Mouse (Mus musculus) MEL-GATA-1-ER (cell line): Measurements from ENCODE around the gene Rasal1.

Experiments
- DNase-seq: peaks from one replicate; pipeline ENCODE4 v3.0.0-alpha.2; 2012; ENCODE audit warnings: low read depth; ENCODE audit errors: extremely low read depth

Rasal1 gene

GRCm38 (mm10) chr5:120653873-120654272, 5.3 kb downstream of the Rasal1 start:
- no peak for DNase-seq

GRCm38 (mm10) chr5:120656281-120656751, 7.7 kb downstream of the Rasal1 start:
- no peak for DNase-seq

GRCm38 (mm10) chr5:120660816-120661215, 12.2 kb downstream of the Rasal1 start:
- DNase-seq: no peak

- DNase-seq: no peak
Measured at GRCm38 (mm10) chr5:120664888-120665287, 16.3 kb downstream of the Rasal1 start.

GRCm38 (mm10) chr5:120668761-120669160, 20.1 kb downstream of the Rasal1 start:
- DNase-seq: no peak

GRCm38 (mm10) chr5:120670132-120670531, 21.5 kb downstream of the Rasal1 start:
- no peak for DNase-seq

- DNase-seq: no peak
Measured at GRCm38 (mm10) chr5:120671865-120672264, 23.3 kb downstream of the Rasal1 start.

- peak; percentile 43 for DNase-seq
Measured at GRCm38 (mm10) chr5:120673626-120674025, 25.0 kb downstream of the Rasal1 start.

GRCm38 (mm10) chr5:120674229-120675145, 25.9 kb downstream of the Rasal1 start:
- DNase-seq: no peak

GRCm38 (mm10) chr5:120677516-120677915, 28.9 kb downstream of the Rasal1 start:
- peak; percentile 49 for DNase-seq

- DNase-seq: no peak
Measured at GRCm38 (mm10) chr5:120679676-120680555, 31.3 kb downstream of the Rasal1 start.

GRCm38 (mm10) chr5:120680918-120681317, 32.3 kb downstream of the Rasal1 start:
- no peak for DNase-seq

GRCm38 (mm10) chr5:120682982-120683771, 34.6 kb downstream of the Rasal1 start:
- no peak for DNase-seq

GRCm38 (mm10) chr5:120685678-120686077, 37.1 kb downstream of the Rasal1 start:
- DNase-seq: no peak

GRCm38 (mm10) chr5:120686749-120687483, 38.3 kb downstream of the Rasal1 start:
- DNase-seq: no peak

GRCm38 (mm10) chr5:120687484-120687851, 38.9 kb downstream of the Rasal1 start:
- DNase-seq: no peak

GRCm38 (mm10) chr5:120687897-120688296, 39.3 kb downstream of the Rasal1 start:
- DNase-seq: no peak

GRCm38 (mm10) chr5:120688434-120688833, 39.8 kb downstream of the Rasal1 start:
- DNase-seq: no peak

GRCm38 (mm10) chr5:120690417-120690816, 41.8 kb downstream of the Rasal1 start:
- DNase-seq: no peak

- no peak for DNase-seq
Measured at GRCm38 (mm10) chr5:120692034-120692433, 43.4 kb downstream of the Rasal1 start.
